Mouse (Mus musculus): ENCODE measurements at regions not wholly inside any gene's neighbourhood (a gene's known extent, or its start where the extent isn't known, plus 50 kb on each side); places are given as distances from the start of the nearest gene placed in this dataset.

DNA sequence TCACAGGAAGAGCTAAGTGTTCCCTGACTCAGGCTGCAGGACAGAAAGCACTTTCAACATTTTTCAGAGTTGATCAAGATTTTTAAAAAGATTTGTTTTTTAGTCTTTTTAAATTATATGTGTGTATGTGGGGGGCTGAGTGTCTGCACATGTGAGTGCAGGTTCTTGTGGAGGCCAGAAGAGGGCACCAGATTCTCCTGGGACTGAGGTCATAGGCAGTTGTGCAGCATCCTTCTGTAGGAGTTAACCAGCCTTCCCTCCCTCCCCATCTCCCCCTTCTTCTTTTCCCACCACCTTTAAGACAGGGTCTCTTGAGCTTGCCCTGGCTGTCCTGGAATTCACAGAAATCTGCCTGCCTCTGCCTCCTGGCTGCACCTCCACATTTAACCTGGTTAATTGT lies 58.9 kb upstream of the Ier5l start:
- no peaks in the 10 kb centered on the region for H3K36me3 ChIP-seq (ENCODE audit: control insufficient read depth in 1 of 2, insufficient read depth in 2 of 2, low read length in 2 of 2)
- no peaks in the 10 kb centered on the region for H3K4me1 ChIP-seq (ENCODE audit: control insufficient read depth in 1 of 2, insufficient read depth in 2 of 2, low read length in 2 of 2)
- H3K27me3 ChIP-seq (ENCODE audit: control insufficient read depth in 1 of 2, insufficient read depth in 2 of 2, low read length in 2 of 2): peaks cover 0 to 2% of the 10 kb centered on the region in 2 experiments; a peak in 3 of 4 replicates
- no peak overlapping the region for H3K4me3 ChIP-seq (ENCODE audit: control insufficient read depth in 1 of 2, insufficient read depth in 1 of 2, low read depth in 2 of 2, low read length in 2 of 2)
- H3K9me3 ChIP-seq (replicated peaks; ENCODE audit: insufficient read depth, low read length): no peaks in the 10 kb centered on the region
- no peaks in the 10 kb centered on the region for H3K79me2 ChIP-seq (ENCODE audit: control insufficient read depth, insufficient read depth, low read length, poor library complexity)
- TF ChIP-seq EP300 (IDR thresholded peaks at IDR 0.05; ENCODE audit: low read depth in 1 of 2, low read length in 2 of 2) (no peak), ELF1 (IDR thresholded peaks at IDR 0.05; ENCODE audit: low read depth, low read length) (no peak), RAD21 (IDR thresholded peaks at IDR 0.05; ENCODE audit: low read depth, low read length) (peak; percentile 16), TAL1 (IDR thresholded peaks at IDR 0.05; ENCODE audit: low read length) (no peak), CTCF (IDR thresholded peaks at IDR 0.05 in 2 of 3, conservative IDR thresholded peaks at IDR 0.05 in 1 of 3; ENCODE audit: control insufficient read depth in 1 of 3, insufficient read depth in 1 of 3, low read depth in 2 of 3, low read length in 3 of 3, poor library complexity in 1 of 3, severe bottlenecking in 1 of 3) (peak; percentile 16 to 30 (median 23); a peak in 4 of 6 replicates), POLR2AphosphoS2 (IDR thresholded peaks at IDR 0.05; ENCODE audit: low read length) (no peak), HCFC1 (IDR thresholded peaks at IDR 0.05; ENCODE audit: low read depth, low read length) (no peak), MAZ (IDR thresholded peaks at IDR 0.05; ENCODE audit: low read depth, low read length) (no peak), USF2 (IDR thresholded peaks at IDR 0.05; ENCODE audit: borderline replicate concordance in 1 of 2, insufficient read depth in 1 of 2, low read depth in 1 of 2, low read length in 2 of 2) (no peak), SMC3 (IDR thresholded peaks at IDR 0.05; ENCODE audit: low read depth, low read length) (peak; percentile 31; the same call in 1 of the 2 replicates), ZKSCAN1 (IDR thresholded peaks at IDR 0.05; ENCODE audit: low read depth, low read length) (no peak)
- H3K9ac ChIP-seq (ENCODE audit: control insufficient read depth, low read depth, low read length, poor library complexity, severe bottlenecking): no peak overlapping the region
- DNase-seq (ENCODE audit: low read depth, low spot score): peak; percentile 12
- no peak overlapping the region for H3K27ac ChIP-seq (ENCODE audit: control insufficient read depth, low read depth, low read length)

DNA sequence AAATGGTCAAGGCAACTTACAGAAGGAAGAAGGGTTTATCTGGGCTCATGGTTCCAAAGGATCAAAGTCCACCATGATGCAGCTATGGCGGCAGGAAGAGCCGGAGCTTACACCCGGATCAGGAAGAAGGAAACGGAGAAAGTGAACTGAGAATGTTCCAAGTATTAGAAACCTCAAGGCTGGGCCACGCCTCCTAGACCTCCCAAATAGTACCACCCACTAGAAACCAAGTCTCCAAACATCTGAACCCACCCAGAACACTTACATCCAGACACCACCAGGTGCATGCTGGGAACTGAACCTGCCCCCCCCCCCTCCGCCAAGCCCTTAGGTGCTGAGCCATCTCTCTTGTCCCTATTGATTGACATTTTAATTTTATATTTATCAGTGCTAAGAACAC lies 59.3 kb upstream of the Ier5l start:
- no peak for TF ChIP-seq POLR2AphosphoS5 (IDR thresholded peaks at IDR 0.05; ENCODE audit: borderline replicate concordance, low read depth, low read length)
- no peak for TF ChIP-seq POLR2AphosphoS2 (IDR thresholded peaks at IDR 0.05; ENCODE audit: low read length)
- TF ChIP-seq USF1 (IDR thresholded peaks at IDR 0.05; ENCODE audit: low read depth, low read length): no peak
- TF ChIP-seq MAZ (IDR thresholded peaks at IDR 0.05; ENCODE audit: low read depth, low read length): no peak
- TF ChIP-seq ZKSCAN1 (IDR thresholded peaks at IDR 0.05; ENCODE audit: low read depth, low read length): no peak
- no peak for TF ChIP-seq MYC (IDR thresholded peaks at IDR 0.05; ENCODE audit: low read depth, low read length)
- TF ChIP-seq NELFE (IDR thresholded peaks at IDR 0.05; ENCODE audit: low read depth, low read length): no peak
- no peak for TF ChIP-seq CHD2 (IDR thresholded peaks at IDR 0.05; ENCODE audit: low read length)
- TF ChIP-seq POLR2A (IDR thresholded peaks at IDR 0.05; ENCODE audit: control insufficient read depth in 1 of 2, insufficient read depth in 1 of 2, low read depth in 1 of 2, low read length in 2 of 2, poor library complexity in 1 of 2): no peak
- TF ChIP-seq CHD1 (IDR thresholded peaks at IDR 0.05; ENCODE audit: low read depth, low read length): no peak
- no peak for TF ChIP-seq ELF1 (IDR thresholded peaks at IDR 0.05; ENCODE audit: low read depth, low read length)
- no peak for TF ChIP-seq JUND (IDR thresholded peaks at IDR 0.05; ENCODE audit: low read depth, low read length)
- Histone ChIP-seq H3K9ac (ENCODE audit: control insufficient read depth, low read depth, low read length, poor library complexity, severe bottlenecking) (no peak overlapping the region), H3K27me3 (ENCODE audit: control insufficient read depth in 1 of 2, insufficient read depth in 2 of 2, low read length in 2 of 2) (peaks cover 0 to 2% of the 10 kb centered on the region in 2 experiments; a peak in 3 of 4 replicates), H3K4me3 (ENCODE audit: control insufficient read depth in 1 of 2, insufficient read depth in 1 of 2, low read depth in 2 of 2, low read length in 2 of 2) (no peak overlapping the region), H3K27ac (ENCODE audit: control insufficient read depth, low read depth, low read length) (no peak overlapping the region), H3K36me3 (ENCODE audit: control insufficient read depth in 1 of 2, insufficient read depth in 2 of 2, low read length in 2 of 2) (no peaks in the 10 kb centered on the region), H3K9me3 (replicated peaks; ENCODE audit: insufficient read depth, low read length) (no peaks in the 10 kb centered on the region), H3K4me1 (ENCODE audit: control insufficient read depth in 1 of 2, insufficient read depth in 2 of 2, low read length in 2 of 2) (no peaks in the 10 kb centered on the region), H3K79me2 (ENCODE audit: control insufficient read depth, insufficient read depth, low read length, poor library complexity) (no peaks in the 10 kb centered on the region)
- DNase-seq (ENCODE audit: low read depth, low spot score): no peak

Data from MEL (cell line).